Mouse (Mus musculus): Measurements from ENCODE around the gene Smco4. TPM values are rescaled to one million over a fixed set of nuclear protein-coding genes. Genes with fewer than 3 reads are reported as not detected.

Smco4 gene
- total RNA-seq (2023), result 1 to 10 TPM; 3.2 to 4.0 TPM

DNA sequence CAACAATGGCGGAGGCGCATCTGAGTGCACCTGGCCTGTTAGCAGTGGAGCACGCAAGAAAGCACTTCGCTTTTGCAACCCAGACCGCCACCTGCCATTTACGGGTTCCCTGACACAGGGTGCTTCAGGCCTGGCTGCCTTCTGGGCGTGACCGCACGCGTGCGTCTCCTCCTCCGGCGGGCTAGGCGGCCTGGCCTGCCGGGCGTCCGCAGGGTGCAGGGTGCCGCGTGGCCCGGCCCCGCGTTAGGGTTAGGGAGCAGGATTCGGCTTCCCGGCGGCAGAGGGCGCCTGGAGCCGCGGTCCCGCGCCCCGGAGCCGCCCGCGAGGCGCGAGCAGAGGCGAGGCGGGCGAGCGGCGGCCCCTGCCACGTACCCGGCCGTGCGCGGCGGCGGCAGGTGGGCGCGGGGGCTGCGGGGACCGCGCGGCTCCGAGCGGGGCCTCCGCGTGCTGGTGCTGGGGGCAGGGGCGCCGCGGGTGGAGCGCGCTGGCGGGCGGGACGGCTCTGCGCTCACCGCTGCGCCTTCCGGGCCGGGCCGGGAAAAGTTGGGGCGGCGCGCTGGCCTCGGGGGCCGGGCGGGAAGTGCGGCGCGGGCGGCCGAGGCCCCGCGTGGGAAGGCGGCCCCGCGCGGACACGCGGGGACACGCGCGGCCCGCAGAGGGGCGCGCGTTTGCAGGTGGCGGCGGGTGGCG lies at the start of gene Smco4:
Gene Smco4, plus strand, starts transcription at position 198 of the 690 bp plus-strand sequence.

Other genes starting within 250 kb of the Smco4 start
- gene Med17, start 213.5 kb upstream of the Smco4 start, total RNA-seq (2023), result 10 to 100 TPM; 27.9 to 45.9 TPM
- 100 to 1,000 TPM; 578 to 633 TPM for gene Taf1d, start 187.2 kb upstream of the Smco4 start, total RNA-seq (2023)
- 10 to 100 TPM; 21.1 to 21.3 TPM for gene 4931406C07Rik, start 187.0 kb upstream of the Smco4 start, total RNA-seq (2023)
- 10 to 100 TPM; 19.3 to 19.7 TPM for gene Cep295, start 135.6 kb upstream of the Smco4 start, total RNA-seq (2023)
- gene Deup1, start 134.5 kb downstream of the Smco4 start, total RNA-seq (2023), result not detected
- gene Slc36a4, start 216.3 kb downstream of the Smco4 start, total RNA-seq (2023), result 10 to 100 TPM; 36.2 to 36.4 TPM

All from monocyte, adult 59 days (primary cell).